Mouse (Mus musculus) liver, embryonic 15.5 days (tissue): ENCODE measurements around the gene Gm17349. TPM values are rescaled to one million over a fixed set of nuclear protein-coding genes. Genes with fewer than 3 reads are reported as not detected.
"Not testable (repeated sequence)": the region's sequence is repeated elsewhere in the genome, so short reads cannot be mapped to it uniquely, and the experiment has no call there.

Experiments used
- ATAC-seq: fragments of 200-750 bp; cut with Nextera tagmentation; 2 replicates; pipeline ENCODE4 v1.8.0; 2017; ENCODE audit warnings: moderate number of reproducible peaks, mild to moderate bottlenecking, moderate library complexity; ENCODE audit not compliant: insufficient read depth
- H3K27ac ChIP-seq: fragments of 300-500 bp; sonication (generic); replicated peaks from 2 replicates; pipeline ENCODE4 v1.5.1; 2015; ENCODE audit warnings: mild to moderate bottlenecking, inconsistent platforms
- H3K27me3 ChIP-seq: fragments of 300-500 bp; sonication (generic); 2 replicates; pipeline ENCODE4 v1.6.1; 2015; ENCODE audit warnings: mild to moderate bottlenecking, inconsistent platforms
- H3K36me3 ChIP-seq: fragments of 300-500 bp; sonication (generic); replicated peaks from 2 replicates; pipeline ENCODE4 v1.6.1; 2015; ENCODE audit warnings: moderate library complexity, mild to moderate bottlenecking, inconsistent platforms
- H3K4me1 ChIP-seq: fragments of 300-500 bp; sonication (generic); replicated peaks from 2 replicates; pipeline ENCODE4 v1.6.1; 2015; ENCODE audit warnings: inconsistent platforms
- H3K4me2 ChIP-seq: fragments of 300-500 bp; sonication (generic); 2 replicates; pipeline ENCODE4 v1.6.1; 2015; ENCODE audit warnings: moderate library complexity, mild to moderate bottlenecking, inconsistent platforms
- H3K4me3 ChIP-seq: fragments of 300-500 bp; sonication (generic); replicated peaks from 2 replicates; pipeline ENCODE4 v1.5.1; 2015; ENCODE audit warnings: mild to moderate bottlenecking, inconsistent platforms
- H3K9ac ChIP-seq: fragments of 300-500 bp; sonication (generic); 2 replicates; pipeline ENCODE4 v1.6.1; 2015; ENCODE audit warnings: moderate library complexity, mild to moderate bottlenecking, inconsistent platforms
- H3K9me3 ChIP-seq: fragments of 300-500 bp; sonication (generic); replicated peaks from 2 replicates; pipeline ENCODE4 v1.6.1; 2016; ENCODE audit warnings: inconsistent platforms
- WGBS: fragments of 180-500 bp; shearing (Covaris S2); methylation state at CpG from one replicate; pipeline ENCODE4 v1.1.7; 2015; ENCODE audit warnings: mixed read lengths; ENCODE audit not compliant: insufficient replicate concordance; 5-methylcytosine and 5-hydroxymethylcytosine counted together
- polyA plus RNA-seq: library from polyadenylated mRNA; unstranded; fragments of >200 nt; fragmentation: Nextera tagmentation; extraction: Ambion mirVana; gene quantifications from 2 replicates; pipeline ENCODE4 v1.2.1, GENCODE M21; 2015

Gm17349 gene
- polyA plus RNA-seq, 1 experiment from 2014 or later: not detected

DNA sequence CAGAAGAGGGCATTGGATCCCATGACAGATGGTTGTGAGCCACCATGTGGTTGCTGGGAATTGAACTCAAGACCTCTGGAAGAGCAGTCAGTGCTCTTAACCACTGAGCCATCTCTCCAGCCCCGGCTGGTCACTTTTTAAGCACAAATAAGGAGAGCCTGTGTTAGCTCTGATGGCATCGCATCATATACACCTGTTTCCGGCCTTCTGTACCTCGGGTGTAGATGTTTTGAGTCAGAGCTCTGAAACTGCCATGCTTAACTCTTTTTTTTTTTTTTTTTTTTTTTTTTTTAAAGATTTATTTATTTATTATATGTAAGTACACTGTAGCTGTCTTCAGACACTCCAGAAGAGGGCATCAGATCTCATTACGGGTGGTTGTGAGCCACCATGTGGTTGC lies 21.7 kb upstream of the Gm17349 start:
- 67% methylated on average over 5 of the region's 5 CpGs for WGBS
- H3K27ac ChIP-seq, H3K4me3 ChIP-seq, H3K9ac ChIP-seq, ATAC-seq, H3K27me3 ChIP-seq, H3K9me3 ChIP-seq: not testable (repeated sequence)
- Histone ChIP-seq H3K36me3 (peaks cover 20% of the 10 kb centered on the region), H3K4me2 (0 out of 2 replicates have a peak overlapping the region, but pooled peaks have one; percentile 85), H3K4me1 (peaks cover 39% of the 10 kb centered on the region)

DNA sequence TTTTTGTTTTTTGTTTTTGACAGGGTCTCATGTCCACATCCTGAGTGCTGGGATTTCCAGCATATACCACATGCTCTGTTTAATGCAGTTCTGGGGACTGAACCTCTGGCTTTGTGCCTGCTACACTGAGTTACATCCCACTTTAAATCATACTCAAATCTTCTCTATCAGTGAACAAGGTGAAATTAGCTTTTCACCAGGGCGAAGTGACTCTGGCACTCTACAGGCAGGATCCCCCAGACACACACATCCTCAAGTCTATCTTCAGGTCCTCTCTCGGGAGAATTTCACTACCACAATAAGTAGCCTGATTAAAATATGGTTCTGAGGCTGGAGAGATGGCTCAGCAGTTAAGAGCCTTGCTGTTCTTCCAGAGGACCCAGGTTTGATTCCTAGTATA lies 21.3 kb upstream of the Gm17349 start:
- ATAC-seq: no peak
- 0 out of 2 replicates have a peak, but pooled peaks cover 4% of the 10 kb centered on the region for H3K27me3 ChIP-seq
- peak overlapping the region; percentile 94 for H3K4me3 ChIP-seq
- H3K36me3 ChIP-seq: peaks cover 20% of the 10 kb centered on the region
- H3K9ac ChIP-seq: peak overlapping the region; percentile 92
- peaks cover 3% of the 10 kb centered on the region; the same call in 1 of the 2 replicates for H3K9me3 ChIP-seq
- peaks cover 44% of the 10 kb centered on the region for H3K4me1 ChIP-seq
- no peak overlapping the region for H3K27ac ChIP-seq
- 57% methylated on average over 2 of the region's 2 CpGs for WGBS
- peak overlapping the region; percentile 85 for H3K4me2 ChIP-seq

DNA sequence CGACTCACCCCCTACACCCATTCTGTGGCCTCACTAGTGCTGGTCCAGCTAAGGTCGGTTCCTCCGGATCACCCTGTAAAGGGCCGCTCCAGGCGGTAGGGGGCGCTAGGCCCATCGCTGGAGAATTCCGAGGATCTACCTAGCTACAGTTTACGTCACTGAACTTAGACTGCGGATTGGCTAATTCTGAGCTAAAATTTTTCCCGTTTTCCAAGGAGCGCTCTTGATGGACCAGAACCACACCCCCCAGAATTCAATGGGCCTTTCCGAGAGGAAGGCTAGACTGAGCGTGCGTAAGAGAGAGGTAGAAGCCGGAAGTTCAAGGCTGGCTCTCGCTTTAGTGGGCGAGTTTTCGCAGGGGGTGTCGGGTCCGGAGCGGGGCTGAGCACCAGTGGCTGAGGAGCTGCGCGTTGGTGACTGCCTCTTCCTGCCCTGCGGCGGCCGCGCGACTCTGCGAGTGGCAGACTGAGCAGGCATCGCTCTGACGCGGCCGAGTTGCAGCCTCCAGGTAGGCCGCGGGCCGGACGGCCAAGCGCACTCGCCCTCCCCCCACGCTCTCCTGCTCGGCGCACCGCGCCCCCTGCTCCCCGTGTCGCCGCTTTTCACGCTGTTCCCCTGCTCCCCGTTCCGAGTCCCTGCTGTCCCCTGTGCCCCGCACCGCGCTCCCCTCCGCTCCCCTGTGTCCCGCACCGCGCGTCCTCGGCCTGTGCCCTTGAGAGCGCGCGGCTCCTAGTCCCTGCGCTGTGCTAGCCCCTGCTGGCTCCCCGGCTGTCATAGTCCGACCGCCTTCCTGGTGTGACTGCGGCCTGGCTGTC lies 20.3 kb upstream of the Gm17349 start, which contains the start of gene Cox14:
Cox14 (plus strand) TSS at position 278 of the 815 bp plus-strand sequence.
- peak; percentile 87 for ATAC-seq
- H3K4me2 ChIP-seq: peak within 1 kb of the TSS; percentile 85
- H3K36me3 ChIP-seq: peaks cover 20% of the 10 kb centered on the region
- peaks cover 44% of the 10 kb centered on the region for H3K4me1 ChIP-seq
- H3K27ac ChIP-seq: peak within 1 kb of the TSS; percentile 86
- peak within 1 kb of the TSS; percentile 94 for H3K4me3 ChIP-seq
- H3K9ac ChIP-seq: peak within 1 kb of the TSS; percentile 92
- WGBS: under 1% methylated on average over 68 of the region's 68 CpGs
- H3K27me3 ChIP-seq: 0 out of 2 replicates have a peak, but pooled peaks cover 4% of the 10 kb centered on the region
- H3K9me3 ChIP-seq: peaks cover 3% of the 10 kb centered on the region; the same call in 1 of the 2 replicates

DNA sequence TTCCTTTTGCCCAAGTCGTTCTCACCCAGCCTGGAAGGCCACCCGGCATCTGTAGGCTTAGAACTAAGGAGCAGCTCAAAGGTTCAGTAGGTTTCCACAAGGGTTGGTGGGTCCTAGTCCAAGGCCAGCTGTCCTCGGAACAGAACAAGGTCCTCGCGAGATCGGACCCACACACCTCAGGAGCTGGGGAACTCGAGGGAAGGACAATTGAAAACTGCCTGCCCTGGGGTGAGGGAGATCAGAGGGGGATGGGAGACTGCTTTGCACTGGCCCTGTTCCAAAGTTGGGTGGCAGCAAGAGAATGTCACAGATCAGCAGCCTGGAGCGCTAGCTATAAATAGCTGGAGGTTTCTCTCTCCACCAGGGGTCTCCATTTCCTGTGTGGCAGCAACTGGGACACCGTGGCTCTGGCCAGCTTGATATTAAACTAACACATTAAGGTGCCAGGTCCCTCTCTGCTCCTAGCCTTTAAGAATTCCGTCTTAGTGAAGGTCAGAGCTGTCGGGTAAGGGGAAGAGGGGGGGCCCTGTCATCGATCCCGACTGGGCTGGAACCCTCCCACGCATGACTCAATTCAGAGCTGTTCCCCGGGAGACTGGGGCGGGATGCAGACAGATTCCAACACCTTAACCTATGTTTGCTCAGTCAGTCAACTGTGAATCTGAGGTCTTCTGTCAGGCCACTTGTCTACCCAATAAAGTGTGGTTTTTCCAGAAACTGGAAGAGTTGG lies 19.2 kb upstream of the Gm17349 start:
- Histone ChIP-seq H3K4me2 (peak overlapping the region; percentile 85), H3K4me1 (peaks cover 44% of the 10 kb centered on the region), H3K36me3 (peaks cover 20% of the 10 kb centered on the region), H3K27ac (peak overlapping the region; percentile 84), H3K27me3 (0 out of 2 replicates have a peak, but pooled peaks cover 4% of the 10 kb centered on the region), H3K9ac (peak overlapping the region; percentile 5; the same call in 1 of the 2 replicates), H3K4me3 (peak overlapping the region; percentile 94), H3K9me3 (peaks cover 3% of the 10 kb centered on the region; the same call in 1 of the 2 replicates)
- WGBS: 15% methylated on average over 16 of the region's 16 CpGs
- peak; percentile 21 for ATAC-seq

DNA sequence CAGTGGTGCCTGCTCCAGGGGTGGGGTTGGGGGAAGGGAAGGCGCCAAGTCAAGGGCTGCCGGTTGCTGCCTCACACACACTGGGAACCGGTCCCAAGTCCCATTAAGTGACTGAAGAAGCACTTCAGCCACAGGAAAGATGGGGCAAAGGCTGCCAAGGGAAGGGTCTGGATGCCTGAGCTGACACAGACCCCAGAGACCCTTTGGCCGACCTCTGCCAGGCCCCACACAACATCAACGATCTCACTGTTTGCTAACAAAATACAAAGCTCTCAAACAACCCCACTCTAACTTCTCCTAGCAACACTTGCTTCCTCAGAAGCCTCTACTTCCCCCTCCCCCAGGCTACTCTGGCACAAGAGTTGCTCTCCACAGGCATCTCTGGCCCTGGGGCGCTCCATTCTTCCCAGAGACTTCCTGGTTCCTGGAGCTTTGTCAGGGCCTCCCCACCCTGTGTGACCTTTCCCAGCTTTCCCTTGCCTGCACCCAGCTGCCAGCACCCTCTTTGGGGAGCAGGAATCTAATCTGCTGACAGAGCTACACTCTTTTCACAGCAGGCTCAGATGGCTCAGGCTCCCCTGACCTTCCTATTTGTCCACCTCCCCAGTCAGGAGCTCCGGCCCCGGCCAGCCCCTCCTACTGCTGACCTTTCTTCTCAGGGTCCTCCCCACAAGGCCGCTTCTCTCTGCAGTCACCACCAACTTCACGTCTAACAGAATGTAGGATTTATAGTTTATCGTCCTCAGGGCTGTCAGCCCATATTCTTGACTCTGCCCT lies 18.4 kb upstream of the Gm17349 start:
- Histone ChIP-seq H3K9ac (peak overlapping the region; percentile 5; the same call in 1 of the 2 replicates), H3K27ac (peak overlapping the region; percentile 84), H3K4me3 (no peak overlapping the region), H3K9me3 (no peaks in the 10 kb centered on the region), H3K36me3 (peaks cover 14% of the 10 kb centered on the region), H3K27me3 (0 out of 2 replicates have a peak, but pooled peaks cover 4% of the 10 kb centered on the region), H3K4me2 (peak overlapping the region; percentile 85), H3K4me1 (peaks cover 44% of the 10 kb centered on the region)
- ATAC-seq: peak; percentile 19; the same call in 1 of the 2 replicates
- 27% methylated on average over 11 of the region's 11 CpGs for WGBS

DNA sequence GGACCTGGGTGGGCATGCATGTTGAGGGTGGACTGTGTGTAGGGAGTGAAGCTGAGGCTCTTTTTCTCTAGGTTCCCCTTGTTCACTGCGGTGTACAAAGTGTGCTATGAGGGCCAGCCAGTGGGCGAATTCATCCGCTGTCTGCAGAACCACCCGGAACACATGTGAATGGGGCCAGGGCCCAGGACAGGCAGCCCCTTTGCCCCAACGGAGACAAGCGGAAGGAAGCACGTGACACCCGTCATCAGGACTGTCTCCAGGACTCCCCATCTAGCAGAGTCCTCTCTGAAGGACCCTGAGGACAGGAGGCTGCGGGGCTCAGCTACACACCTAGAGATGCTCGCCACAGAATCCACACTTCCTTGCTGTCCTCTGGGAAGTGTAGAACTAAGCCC lies 17.8 kb upstream of the Gm17349 start:
- no peak overlapping the region for H3K9ac ChIP-seq
- H3K9me3 ChIP-seq: no peaks in the 10 kb centered on the region
- H3K27ac ChIP-seq: peak overlapping the region; percentile 84

DNA sequence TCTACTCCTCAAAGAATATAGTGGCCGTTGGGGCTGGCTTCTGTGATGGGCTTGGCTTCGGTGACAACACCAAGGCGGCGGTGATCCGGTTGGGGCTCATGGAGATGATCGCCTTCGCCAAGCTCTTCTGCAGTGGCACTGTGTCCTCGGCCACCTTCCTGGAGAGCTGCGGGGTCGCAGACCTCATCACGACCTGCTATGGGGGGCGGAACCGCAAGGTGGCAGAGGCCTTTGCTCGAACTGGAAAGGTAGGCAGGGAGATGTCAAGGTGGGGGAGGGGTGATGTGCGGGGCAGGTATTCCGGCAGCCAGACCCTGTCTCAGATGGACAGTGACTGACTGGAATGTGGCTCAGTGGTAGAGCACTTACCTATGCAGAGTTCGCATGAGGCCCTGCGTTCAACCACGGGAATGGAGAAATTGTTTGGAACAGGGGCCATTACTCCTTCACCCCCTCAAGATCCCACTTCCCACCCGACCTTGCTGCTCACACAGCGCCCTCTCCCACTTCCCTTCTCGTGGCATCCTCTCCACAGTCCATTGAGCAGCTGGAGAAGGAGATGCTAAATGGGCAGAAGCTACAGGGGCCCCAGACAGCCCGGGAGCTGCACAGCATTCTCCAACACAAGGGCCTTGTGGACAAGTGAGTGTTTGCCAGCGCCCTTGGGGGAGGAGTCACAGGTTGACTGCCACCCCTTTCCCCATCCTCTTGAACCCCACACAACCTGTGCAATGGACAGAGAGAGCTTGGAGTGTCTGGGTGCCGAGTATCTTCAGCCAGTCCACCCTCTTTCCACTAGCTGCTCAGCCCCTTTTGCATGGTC lies 16.8 kb upstream of the Gm17349 start:
- Histone ChIP-seq H3K27ac (no peak overlapping the region), H3K27me3 (0 out of 2 replicates have a peak, but pooled peaks cover 4% of the 10 kb centered on the region), H3K9ac (no peak overlapping the region), H3K4me2 (no peak overlapping the region), H3K36me3 (no peaks in the 10 kb centered on the region), H3K4me1 (peaks cover 47% of the 10 kb centered on the region), H3K4me3 (no peak overlapping the region), H3K9me3 (no peaks in the 10 kb centered on the region)
- no peak for ATAC-seq
- 69% methylated on average over 25 of the region's 25 CpGs for WGBS

More for the DNA sequence above, 17.8 kb upstream of the Gm17349 start:
- H3K36me3 ChIP-seq: peaks cover 8% of the 10 kb centered on the region
- no peak for ATAC-seq
- 43% methylated on average over 10 of the region's 10 CpGs for WGBS
- 0 out of 2 replicates have a peak, but pooled peaks cover 4% of the 10 kb centered on the region for H3K27me3 ChIP-seq
- H3K4me2 ChIP-seq: peak overlapping the region; percentile 85
- H3K4me1 ChIP-seq: peaks cover 44% of the 10 kb centered on the region
- no peak overlapping the region for H3K4me3 ChIP-seq

DNA sequence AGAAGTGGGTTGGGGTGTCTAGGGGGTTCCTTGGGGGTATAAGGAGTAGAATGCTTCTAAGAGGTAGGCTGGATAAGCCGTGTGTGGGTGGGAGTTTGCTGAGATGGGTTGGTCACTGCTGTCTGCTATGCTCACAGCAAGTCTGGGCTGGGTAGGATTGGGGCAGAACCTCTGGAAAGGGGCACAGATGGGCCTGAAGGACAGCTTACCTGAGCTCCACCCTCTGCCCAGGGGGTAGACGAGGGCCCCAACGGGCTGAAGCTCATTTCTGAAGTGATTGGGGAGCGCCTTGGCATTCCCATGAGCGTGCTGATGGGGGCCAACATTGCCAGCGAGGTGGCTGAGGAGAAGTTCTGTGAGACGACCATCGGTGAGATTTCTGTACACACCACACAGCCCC lies 14.6 kb upstream of the Gm17349 start:
- 57% methylated on average over 8 of the region's 8 CpGs for WGBS
- Histone ChIP-seq H3K4me2 (no peak overlapping the region), H3K9me3 (no peaks in the 10 kb centered on the region), H3K4me3 (no peak overlapping the region), H3K9ac (no peak overlapping the region), H3K27me3 (0 out of 2 replicates have a peak, but pooled peaks cover 4% of the 10 kb centered on the region), H3K36me3 (no peaks in the 10 kb centered on the region), H3K27ac (no peak overlapping the region), H3K4me1 (peaks cover 55% of the 10 kb centered on the region)
- no peak for ATAC-seq

DNA sequence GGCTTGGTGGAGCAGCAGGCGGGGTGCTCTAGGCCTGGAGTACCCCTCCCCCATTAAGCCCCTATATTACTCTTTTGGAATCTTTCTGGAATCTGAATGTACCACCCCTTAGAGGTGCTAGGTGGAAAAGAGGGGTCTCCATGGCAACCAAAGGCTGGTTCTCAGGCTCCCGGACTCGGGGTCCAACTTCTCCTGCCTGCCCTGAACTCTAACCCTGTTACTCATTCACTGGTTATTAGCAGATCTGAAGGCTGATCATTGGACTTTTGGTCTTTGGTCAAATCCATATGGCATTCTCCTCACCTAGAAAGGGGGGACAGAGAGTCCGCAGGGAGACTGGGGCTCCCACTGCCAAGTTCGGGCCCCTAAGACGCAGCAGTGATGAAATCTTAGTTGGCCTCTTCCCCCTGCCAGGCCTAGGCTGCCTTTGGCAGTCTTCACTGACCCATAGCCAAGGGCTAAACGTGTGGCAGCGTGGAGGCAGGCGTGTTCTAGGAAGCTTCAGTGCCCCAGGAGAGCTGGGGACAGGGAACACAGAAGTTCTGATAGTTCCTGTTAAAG lies 13.3 kb upstream of the Gm17349 start:
- no peak overlapping the region for H3K9ac ChIP-seq
- peak overlapping the region; percentile 63 for H3K27ac ChIP-seq
- H3K9me3 ChIP-seq: no peaks in the 10 kb centered on the region
- peak overlapping the region; percentile 43 for H3K4me2 ChIP-seq
- no peaks in the 10 kb centered on the region for H3K36me3 ChIP-seq
- 0 out of 2 replicates have a peak, but pooled peaks cover 4% of the 10 kb centered on the region for H3K27me3 ChIP-seq
- peak overlapping the region; percentile 40; the same call in 1 of the 2 replicates for H3K4me3 ChIP-seq
- peaks cover 53% of the 10 kb centered on the region for H3K4me1 ChIP-seq
- 62% methylated on average over 9 of the region's 9 CpGs for WGBS
- no peak for ATAC-seq
